Mouse (Mus musculus) spleen, postnatal 0 days (tissue): ENCODE measurements around the gene Fubp1. TPM values are rescaled to one million over a fixed set of nuclear protein-coding genes. Genes with fewer than 3 reads are reported as not detected.

ENCODE experiments used
- polyA plus RNA-seq: library from polyadenylated mRNA; unstranded; fragments of >200 nt; fragmentation: Nextera tagmentation; extraction: Ambion mirVana; gene quantifications from 2 replicates; pipeline ENCODE4 v1.2.1, GENCODE M21; 2015

The Fubp1 gene
- polyA plus RNA-seq, result 112 and 113 TPM in 2 replicates

GRCm38 (mm10) chr3:152209967-152210634 lies at the start of gene Fubp1, which contains the start of gene Dnajb4:
Gene Fubp1 (plus strand): TSS chr3:152210422.
Gene Dnajb4 (minus strand): TSS chr3:152210302.

GRCm38 (mm10) chr3:152166099-152166423 lies 44.2 kb upstream of the Fubp1 start, which contains the start of gene Gipc2:
Gene Gipc2 (minus strand): TSS chr3:152166230.

GRCm38 (mm10) chr3:152266036-152266421 lies 55.8 kb downstream of the Fubp1 start, which contains the start of gene Nexn:
Gene Nexn (minus strand): TSS chr3:152266350.

Other genes with a start within 250 kb of the Fubp1 start
- 0.96 and 1.4 TPM in 2 replicates for gene Gipc2, start 44.2 kb upstream of the Fubp1 start, polyA plus RNA-seq
- gene Dnajb4, start 120 bp upstream of the Fubp1 start, polyA plus RNA-seq, result 37.7 and 39.0 TPM in 2 replicates
- 6.4 and 6.5 TPM in 2 replicates for gene Nexn, start 55.9 kb downstream of the Fubp1 start, polyA plus RNA-seq
- gene Miga1, start 130.0 kb downstream of the Fubp1 start, polyA plus RNA-seq, result 4.2 and 6.2 TPM in 2 replicates
- gene Usp33, start 136.1 kb downstream of the Fubp1 start, polyA plus RNA-seq, result 22.5 and 23.1 TPM in 2 replicates
- gene Zzz3, start 185.1 kb downstream of the Fubp1 start, polyA plus RNA-seq, result 20.3 and 25.0 TPM in 2 replicates